Mouse (Mus musculus): ENCODE measurements at regions not wholly inside any gene's neighbourhood (a gene's known extent, or its start where the extent isn't known, plus 50 kb on each side); places are given as distances from the start of the nearest gene placed in this dataset.
"Not testable (repeated sequence)": the region's sequence is repeated elsewhere in the genome, so short reads cannot be mapped to it uniquely, and the experiment has no call there.

DNA sequence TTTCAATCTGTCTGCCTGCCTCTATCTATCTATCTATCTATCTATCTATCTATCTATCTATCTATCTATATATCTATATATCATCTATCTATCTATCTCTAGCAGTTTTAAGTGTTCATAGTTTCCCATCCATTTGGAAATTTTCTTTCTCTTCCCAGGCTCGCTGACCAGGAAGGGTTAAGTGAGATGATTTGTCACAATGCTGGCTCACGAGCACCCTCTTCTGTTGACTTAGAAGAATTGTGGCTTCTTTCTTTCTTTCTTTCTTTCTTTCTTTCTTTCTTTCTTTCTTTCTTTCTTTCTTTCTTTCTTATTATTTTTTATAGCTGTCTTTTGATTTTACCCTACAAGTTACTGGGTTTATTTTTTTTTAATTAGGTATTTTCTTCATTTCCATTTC, 79.6 kb upstream of the Klf14 start:
- not testable (repeated sequence) for H3K9ac ChIP-seq (ENCODE audit: low read depth, low read length); H3K4me3 ChIP-seq (ENCODE audit: low read length); H3K4me2 ChIP-seq (replicated peaks; ENCODE audit: low read depth, low read length); H3K9me3 ChIP-seq (ENCODE audit: control insufficient read depth, low read length); H3K27ac ChIP-seq (ENCODE audit: low read depth, low read length); H3K27me3 ChIP-seq (ENCODE audit: control insufficient read depth, insufficient read depth, low read length); ATAC-seq (ENCODE audit: low FRiP score, low TSS enrichment); H3K4me1 ChIP-seq (ENCODE audit: control insufficient read depth, insufficient read depth, low read length); H3K36me3 ChIP-seq (ENCODE audit: control insufficient read depth, insufficient read depth, low read length)
- WGBS, result 4% methylated on average over 2 of the region's 2 CpGs

DNA sequence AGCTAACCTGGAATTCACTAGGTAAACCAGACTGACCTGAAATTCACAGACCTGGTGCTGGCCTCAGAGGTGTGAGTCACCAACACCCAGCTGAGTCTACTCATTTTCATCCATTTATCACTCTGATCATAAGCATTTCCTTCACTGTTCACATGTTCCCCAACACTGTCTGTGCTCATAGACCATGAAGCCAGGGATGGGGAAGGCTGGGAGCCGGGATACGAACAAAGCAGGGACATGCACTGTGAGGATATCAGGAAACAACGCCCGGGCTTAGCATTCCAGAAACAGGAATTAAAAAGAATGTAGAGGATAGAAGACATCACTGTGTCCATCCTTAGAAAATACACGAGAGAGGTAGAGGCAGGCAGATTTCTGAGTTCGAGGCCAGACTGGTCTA, 80.6 kb upstream of the Klf14 start:
- no peak overlapping the region for H3K27ac ChIP-seq (ENCODE audit: low read depth, low read length)
- no peaks in the 10 kb centered on the region for H3K9me3 ChIP-seq (ENCODE audit: control insufficient read depth, low read length)
- no peaks in the 10 kb centered on the region for H3K27me3 ChIP-seq (ENCODE audit: control insufficient read depth, insufficient read depth, low read length)
- H3K4me1 ChIP-seq (ENCODE audit: control insufficient read depth, insufficient read depth, low read length), result no peaks in the 10 kb centered on the region
- ATAC-seq (ENCODE audit: low FRiP score, low TSS enrichment), result no peak
- 69% methylated on average over 6 of the region's 6 CpGs for WGBS
- H3K4me2 ChIP-seq (replicated peaks; ENCODE audit: low read depth, low read length), result no peak overlapping the region
- no peak overlapping the region for H3K9ac ChIP-seq (ENCODE audit: low read depth, low read length)
- H3K36me3 ChIP-seq (ENCODE audit: control insufficient read depth, insufficient read depth, low read length), result no peaks in the 10 kb centered on the region
- no peak overlapping the region for H3K4me3 ChIP-seq (ENCODE audit: low read length)

DNA sequence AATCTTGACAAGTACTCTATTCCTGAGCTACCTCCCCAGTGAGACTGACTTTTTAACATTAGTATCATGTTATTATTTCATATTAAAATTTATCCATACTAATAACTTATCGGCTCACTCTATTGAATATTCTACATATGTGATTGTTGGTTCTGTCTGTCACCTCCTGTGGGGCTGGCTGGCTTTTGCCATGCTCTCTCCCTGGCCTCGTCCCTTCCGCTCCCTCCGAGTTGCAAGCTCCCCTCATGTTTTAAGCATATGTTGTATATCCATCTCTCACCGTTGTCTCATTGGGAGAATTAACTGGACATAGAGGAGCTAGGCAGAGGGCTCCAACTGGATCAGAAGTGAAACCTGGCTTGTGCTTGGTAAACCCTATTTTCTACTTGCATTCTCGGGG, 81.9 kb upstream of the Klf14 start:
- Histone ChIP-seq H3K27me3 (ENCODE audit: control insufficient read depth, insufficient read depth, low read length) (no peaks in the 10 kb centered on the region), H3K36me3 (ENCODE audit: control insufficient read depth, insufficient read depth, low read length) (no peaks in the 10 kb centered on the region), H3K4me1 (ENCODE audit: control insufficient read depth, insufficient read depth, low read length) (no peaks in the 10 kb centered on the region), H3K9me3 (ENCODE audit: control insufficient read depth, low read length) (no peaks in the 10 kb centered on the region), H3K4me2 (replicated peaks; ENCODE audit: low read depth, low read length) (no peak overlapping the region), H3K4me3 (ENCODE audit: low read length) (no peak overlapping the region), H3K9ac (ENCODE audit: low read depth, low read length) (no peak overlapping the region), H3K27ac (ENCODE audit: low read depth, low read length) (no peak overlapping the region)
- WGBS, result 88% methylated on average over 6 of the region's 6 CpGs
- ATAC-seq (ENCODE audit: low FRiP score, low TSS enrichment), result no peak

DNA sequence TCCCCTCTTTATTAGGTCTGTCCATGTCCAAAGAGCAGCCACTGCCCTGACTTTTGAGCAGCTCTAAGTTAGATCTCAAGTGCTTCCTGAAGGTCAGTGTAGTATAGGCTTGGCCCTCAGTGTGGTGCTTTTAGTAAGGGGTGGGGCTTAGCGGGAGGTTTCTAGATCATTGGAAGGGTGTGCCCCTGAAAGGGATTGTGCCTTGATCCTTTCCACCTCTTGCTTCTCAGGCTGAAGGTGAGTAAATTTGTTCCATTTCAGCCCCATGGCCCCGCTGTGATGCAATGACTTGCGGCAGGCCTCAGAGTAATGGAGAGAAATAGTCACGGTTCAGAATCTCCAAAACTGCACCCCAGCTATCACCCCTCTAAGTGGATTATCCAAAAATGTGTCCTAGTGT, 84.5 kb upstream of the Klf14 start:
- 92% methylated on average over 4 of the region's 4 CpGs for WGBS
- H3K36me3 ChIP-seq (ENCODE audit: control insufficient read depth, insufficient read depth, low read length), result no peaks in the 10 kb centered on the region
- H3K27me3 ChIP-seq (ENCODE audit: control insufficient read depth, insufficient read depth, low read length), result no peaks in the 10 kb centered on the region
- H3K9me3 ChIP-seq (ENCODE audit: control insufficient read depth, low read length), result no peaks in the 10 kb centered on the region
- no peak overlapping the region for H3K4me3 ChIP-seq (ENCODE audit: low read length)
- no peak overlapping the region for H3K27ac ChIP-seq (ENCODE audit: low read depth, low read length)
- no peaks in the 10 kb centered on the region for H3K4me1 ChIP-seq (ENCODE audit: control insufficient read depth, insufficient read depth, low read length)
- H3K9ac ChIP-seq (ENCODE audit: low read depth, low read length), result no peak overlapping the region
- ATAC-seq (ENCODE audit: low FRiP score, low TSS enrichment), result no peak
- H3K4me2 ChIP-seq (replicated peaks; ENCODE audit: low read depth, low read length), result no peak overlapping the region

DNA sequence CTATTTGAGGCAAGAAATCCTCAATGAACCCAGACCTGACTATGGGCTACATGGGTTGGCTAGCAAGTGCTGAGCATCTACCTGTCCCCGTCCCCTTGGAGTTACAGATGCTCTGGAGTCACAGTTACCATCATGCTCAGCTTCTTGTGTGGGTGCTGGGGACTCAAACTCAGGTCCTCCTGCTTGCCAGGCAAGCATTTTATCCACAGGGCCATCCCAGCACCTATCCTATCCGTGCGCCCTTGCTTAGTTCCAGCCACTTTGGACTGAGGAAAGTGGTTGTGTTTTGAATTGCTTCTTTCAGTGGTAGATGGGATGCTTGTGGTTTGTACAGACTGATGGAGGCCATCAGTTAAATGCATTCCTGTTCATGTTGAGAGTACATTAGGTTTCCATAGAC, 85.0 kb upstream of the Klf14 start:
- Histone ChIP-seq H3K27me3 (ENCODE audit: control insufficient read depth, insufficient read depth, low read length) (no peaks in the 10 kb centered on the region), H3K4me1 (ENCODE audit: control insufficient read depth, insufficient read depth, low read length) (no peaks in the 10 kb centered on the region), H3K4me3 (ENCODE audit: low read length) (no peak overlapping the region), H3K4me2 (replicated peaks; ENCODE audit: low read depth, low read length) (no peak overlapping the region), H3K9ac (ENCODE audit: low read depth, low read length) (no peak overlapping the region), H3K27ac (ENCODE audit: low read depth, low read length) (no peak overlapping the region), H3K36me3 (ENCODE audit: control insufficient read depth, insufficient read depth, low read length) (no peaks in the 10 kb centered on the region), H3K9me3 (ENCODE audit: control insufficient read depth, low read length) (no peaks in the 10 kb centered on the region)
- ATAC-seq (ENCODE audit: low FRiP score, low TSS enrichment), result no peak
- 92% methylated on average over 3 of the region's 3 CpGs for WGBS

DNA sequence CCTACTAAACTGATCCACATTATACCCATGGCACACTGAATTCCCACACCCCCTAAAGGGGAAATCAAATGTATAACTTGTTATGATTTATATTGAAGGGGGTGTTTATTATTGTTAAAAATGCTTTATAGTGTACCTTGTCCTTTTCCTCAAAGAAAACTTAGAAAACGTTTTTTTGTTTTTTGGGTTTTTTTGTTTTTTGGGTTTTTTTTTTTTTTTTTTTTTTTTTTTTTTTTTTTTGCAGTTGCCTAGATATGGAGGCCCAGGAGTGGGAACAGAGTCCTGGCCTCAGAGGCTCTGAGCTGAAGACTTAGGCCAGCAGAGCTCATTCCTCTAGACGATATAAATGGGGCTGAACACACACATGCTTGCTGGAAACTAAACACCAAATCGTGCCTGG, 87.3 kb upstream of the Klf14 start:
- no peak overlapping the region for H3K4me3 ChIP-seq (ENCODE audit: low read length)
- no peaks in the 10 kb centered on the region for H3K9me3 ChIP-seq (ENCODE audit: control insufficient read depth, low read length)
- H3K36me3 ChIP-seq (ENCODE audit: control insufficient read depth, insufficient read depth, low read length), result no peaks in the 10 kb centered on the region
- no peak overlapping the region for H3K4me2 ChIP-seq (replicated peaks; ENCODE audit: low read depth, low read length)
- no peak for ATAC-seq (ENCODE audit: low FRiP score, low TSS enrichment)
- WGBS, result 43% methylated on average over 3 of the region's 3 CpGs
- H3K27me3 ChIP-seq (ENCODE audit: control insufficient read depth, insufficient read depth, low read length), result no peaks in the 10 kb centered on the region
- no peaks in the 10 kb centered on the region for H3K4me1 ChIP-seq (ENCODE audit: control insufficient read depth, insufficient read depth, low read length)
- no peak overlapping the region for H3K9ac ChIP-seq (ENCODE audit: low read depth, low read length)
- no peak overlapping the region for H3K27ac ChIP-seq (ENCODE audit: low read depth, low read length)

DNA sequence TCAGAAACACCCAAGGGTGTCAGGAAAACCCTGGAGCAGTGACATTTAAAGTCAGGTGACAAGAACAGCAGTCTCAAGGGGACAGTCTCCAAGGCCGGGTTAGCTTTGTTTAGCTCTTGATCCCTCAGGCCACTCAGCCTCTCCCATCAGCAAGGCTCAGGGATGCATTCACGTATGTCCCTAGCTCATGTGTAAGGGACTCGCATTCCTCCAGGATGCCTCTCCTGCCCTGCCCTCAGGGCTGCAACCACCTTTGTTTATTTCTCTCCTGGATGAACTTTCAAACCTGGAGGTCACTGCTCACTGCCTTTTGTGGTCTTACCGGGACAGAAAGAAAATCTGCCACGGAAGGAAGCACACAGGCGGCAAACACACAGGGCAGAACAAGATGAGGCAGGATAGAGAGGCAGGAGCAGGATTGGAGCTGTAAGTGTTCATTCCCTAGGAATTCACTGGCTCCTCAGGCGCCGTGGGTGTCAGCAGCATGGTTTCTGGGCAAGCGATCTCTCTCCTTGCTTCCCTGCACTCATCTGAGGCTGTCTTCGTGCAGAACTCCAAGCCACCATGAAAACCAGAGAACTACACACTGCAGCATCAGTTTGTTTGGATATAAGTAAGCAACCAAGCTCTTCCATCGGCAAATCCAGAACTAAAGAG, 90.2 kb upstream of the Klf14 start:
- WGBS, result 63% methylated on average over 11 of the region's 11 CpGs
- H3K27me3 ChIP-seq (ENCODE audit: control insufficient read depth, insufficient read depth, low read length), result no peaks in the 10 kb centered on the region
- ATAC-seq (ENCODE audit: low FRiP score, low TSS enrichment), result no peak

DNA sequence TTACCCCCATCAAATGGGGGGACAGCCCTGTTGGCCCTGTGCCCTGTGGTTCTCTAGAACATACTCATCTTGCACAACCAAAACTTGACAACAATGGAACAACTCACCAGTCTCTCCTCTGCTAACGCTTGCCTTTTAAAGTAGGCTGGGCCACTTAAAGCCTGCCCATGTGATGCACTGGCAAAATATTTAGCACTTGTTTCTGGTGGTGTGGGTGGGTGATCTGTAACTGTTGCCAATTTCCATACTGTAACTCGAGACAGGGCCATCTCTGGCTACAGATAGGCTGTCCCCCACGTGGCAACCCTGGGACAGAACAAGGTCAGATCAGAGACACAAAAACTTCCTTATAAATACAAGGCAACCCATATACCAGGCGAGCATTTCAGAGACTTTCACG, 92.0 kb upstream of the Klf14 start:
- Histone ChIP-seq H3K4me3 (ENCODE audit: low read length) (no peak overlapping the region), H3K9me3 (ENCODE audit: control insufficient read depth, low read length) (no peaks in the 10 kb centered on the region), H3K4me1 (ENCODE audit: control insufficient read depth, insufficient read depth, low read length) (no peaks in the 10 kb centered on the region), H3K4me2 (replicated peaks; ENCODE audit: low read depth, low read length) (no peak overlapping the region), H3K27ac (ENCODE audit: low read depth, low read length) (no peak overlapping the region), H3K27me3 (ENCODE audit: control insufficient read depth, insufficient read depth, low read length) (no peaks in the 10 kb centered on the region), H3K36me3 (ENCODE audit: control insufficient read depth, insufficient read depth, low read length) (no peaks in the 10 kb centered on the region), H3K9ac (ENCODE audit: low read depth, low read length) (no peak overlapping the region)
- WGBS, result 68% methylated on average over 5 of the region's 5 CpGs
- no peak for ATAC-seq (ENCODE audit: low FRiP score, low TSS enrichment)

More for the DNA sequence above, 90.2 kb upstream of the Klf14 start:
- Histone ChIP-seq H3K4me1 (ENCODE audit: control insufficient read depth, insufficient read depth, low read length) (no peaks in the 10 kb centered on the region), H3K9me3 (ENCODE audit: control insufficient read depth, low read length) (no peaks in the 10 kb centered on the region), H3K4me2 (replicated peaks; ENCODE audit: low read depth, low read length) (no peak overlapping the region), H3K9ac (ENCODE audit: low read depth, low read length) (no peak overlapping the region), H3K27ac (ENCODE audit: low read depth, low read length) (no peak overlapping the region), H3K36me3 (ENCODE audit: control insufficient read depth, insufficient read depth, low read length) (no peaks in the 10 kb centered on the region), H3K4me3 (ENCODE audit: low read length) (no peak overlapping the region)

DNA sequence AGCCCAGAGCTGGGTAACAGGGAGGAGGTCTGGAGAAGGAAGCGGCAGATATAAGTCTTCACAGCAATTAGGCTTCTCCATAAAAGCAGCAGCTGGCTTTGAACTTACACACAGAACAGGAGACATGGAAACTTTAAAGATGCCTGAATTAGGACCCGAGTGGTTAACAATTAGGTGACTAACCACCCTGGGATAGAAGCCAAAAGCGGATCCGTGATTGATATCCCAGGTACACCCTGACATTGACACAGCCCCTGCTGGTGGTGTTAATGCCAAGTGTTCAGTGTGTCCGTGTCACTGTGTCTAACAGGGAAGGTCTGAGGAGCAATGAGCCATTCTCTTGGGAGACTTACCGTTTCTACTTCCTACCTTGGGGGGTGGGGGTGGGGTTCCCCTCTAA, 92.9 kb upstream of the Klf14 start:
- Histone ChIP-seq H3K4me3 (ENCODE audit: low read length) (no peak overlapping the region), H3K4me1 (ENCODE audit: control insufficient read depth, insufficient read depth, low read length) (no peaks in the 10 kb centered on the region), H3K9me3 (ENCODE audit: control insufficient read depth, low read length) (no peaks in the 10 kb centered on the region), H3K4me2 (replicated peaks; ENCODE audit: low read depth, low read length) (no peak overlapping the region), H3K9ac (ENCODE audit: low read depth, low read length) (no peak overlapping the region), H3K27ac (ENCODE audit: low read depth, low read length) (no peak overlapping the region), H3K36me3 (ENCODE audit: control insufficient read depth, insufficient read depth, low read length) (no peaks in the 10 kb centered on the region), H3K27me3 (ENCODE audit: control insufficient read depth, insufficient read depth, low read length) (no peaks in the 10 kb centered on the region)
- whole genome bisulfite sequencing, result 56% methylated on average over 6 of the region's 6 CpGs
- no peak for ATAC-seq (ENCODE audit: low FRiP score, low TSS enrichment)
